Mouse (Mus musculus): ENCODE measurements around the gene Hist2h4. TPM values are rescaled to one million over a fixed set of nuclear protein-coding genes. Genes with fewer than 3 reads are reported as not detected.

The Hist2h4 gene
- polyA plus RNA-seq, 1 experiment from 2014 or later, result 44.8 TPM

- Histone ChIP-seq H3K9ac (peak within 1 kb of the TSS; percentile 84), H3K9me3 (replicated peaks) (no peaks in the 10 kb centered on the region), H3K27ac (peak within 1 kb of the TSS; percentile 100), H3K4me2 (peak within 1 kb of the TSS; percentile 68), H3K4me3 (replicated peaks) (peak within 1 kb of the TSS; percentile 59), H3K27me3 (no peaks in the 10 kb centered on the region), H3K36me3 (no peaks in the 10 kb centered on the region), H3K4me1 (replicated peaks) (peaks cover 51% of the 10 kb centered on the region)
- DNase-seq, result peak; percentile 82
- ATAC-seq (ENCODE audit: low read depth), result peak; percentile 44
- WGBS (ENCODE audit: insufficient replicate concordance), result 22% methylated on average over 29 of the region's 30 CpGs
Measured at GRCm38 (mm10) chr3:96268051-96268775, 5.1 kb upstream of the Hist2h4 start, which contains the start of gene Hist2h3b. Hist2h3b (plus strand) TSS chr3:96268654.

GRCm38 (mm10) chr3:96267541-96267940 lies 4.4 kb upstream of the Hist2h4 start:
- no peaks in the 10 kb centered on the region for H3K27me3 ChIP-seq
- no peaks in the 10 kb centered on the region for H3K9me3 ChIP-seq (replicated peaks)
- H3K4me2 ChIP-seq, result peak overlapping the region; percentile 64
- 72% methylated on average over 4 of the region's 4 CpGs for WGBS (ENCODE audit: insufficient replicate concordance)
- H3K4me1 ChIP-seq (replicated peaks), result peaks cover 51% of the 10 kb centered on the region
- H3K36me3 ChIP-seq, result no peaks in the 10 kb centered on the region
- no peak for ATAC-seq (ENCODE audit: low read depth)
- H3K4me3 ChIP-seq (replicated peaks), result no peak overlapping the region; the same call in 1 of the 2 replicates
- H3K27ac ChIP-seq, result peak overlapping the region; percentile 92
- peak overlapping the region; percentile 66 for H3K9ac ChIP-seq
- no peak for DNase-seq

GRCm38 (mm10) chr3:96266132-96266710 lies 3.1 kb upstream of the Hist2h4 start:
- peak overlapping the region; percentile 64 for H3K9ac ChIP-seq
- no peak overlapping the region for H3K4me3 ChIP-seq (replicated peaks)
- no peaks in the 10 kb centered on the region for H3K36me3 ChIP-seq
- peaks cover 60% of the 10 kb centered on the region for H3K4me1 ChIP-seq (replicated peaks)
- no peaks in the 10 kb centered on the region for H3K9me3 ChIP-seq (replicated peaks)
- no peaks in the 10 kb centered on the region for H3K27me3 ChIP-seq
- peak overlapping the region; percentile 92 for H3K27ac ChIP-seq
- DNase-seq (no peak), ATAC-seq (ENCODE audit: low read depth) (no peak)
- H3K4me2 ChIP-seq, result peak overlapping the region; percentile 31
- 35% methylated on average over 8 of the region's 8 CpGs for WGBS (ENCODE audit: insufficient replicate concordance)

GRCm38 (mm10) chr3:96264404-96264949 lies 1.4 kb upstream of the Hist2h4 start:
- Histone ChIP-seq H3K9me3 (replicated peaks) (no peaks in the 10 kb centered on the region), H3K4me2 (peak overlapping the region; percentile 81), H3K9ac (peak overlapping the region; percentile 90), H3K27me3 (no peaks in the 10 kb centered on the region), H3K36me3 (no peaks in the 10 kb centered on the region), H3K4me3 (replicated peaks) (peak overlapping the region; percentile 59), H3K27ac (peak overlapping the region; percentile 99), H3K4me1 (replicated peaks) (peaks cover 61% of the 10 kb centered on the region)
- ATAC-seq (ENCODE audit: low read depth) (no peak), DNase-seq (no peak)
- 68% methylated on average over 7 of the region's 7 CpGs for WGBS (ENCODE audit: insufficient replicate concordance)

GRCm38 (mm10) chr3:96263558-96264403 lies 670 bp upstream of the Hist2h4 start:
- no peaks in the 10 kb centered on the region for H3K9me3 ChIP-seq (replicated peaks)
- no peaks in the 10 kb centered on the region for H3K36me3 ChIP-seq
- H3K27me3 ChIP-seq, result no peaks in the 10 kb centered on the region
- peaks cover 66% of the 10 kb centered on the region for H3K4me1 ChIP-seq (replicated peaks)
- peak overlapping the region; percentile 81 for H3K4me2 ChIP-seq
- WGBS (ENCODE audit: insufficient replicate concordance), result 5% methylated on average over 27 of the region's 27 CpGs
- ATAC-seq (ENCODE audit: low read depth), result no peak
- no peak for DNase-seq
- H3K9ac ChIP-seq, result peak overlapping the region; percentile 90
- peak overlapping the region; percentile 99 for H3K27ac ChIP-seq
- peak overlapping the region; percentile 59 for H3K4me3 ChIP-seq (replicated peaks)

- H3K36me3 ChIP-seq, result no peaks in the 10 kb centered on the region
Measured at GRCm38 (mm10) chr3:96262216-96262875, 765 bp downstream of the Hist2h4 start.

GRCm38 (mm10) chr3:96261623-96262022 lies 1.5 kb downstream of the Hist2h4 start:
- H3K4me1 ChIP-seq (replicated peaks), result peaks cover 52% of the 10 kb centered on the region
- WGBS (ENCODE audit: insufficient replicate concordance), result 48% methylated on average over 3 of the region's 3 CpGs

More at GRCm38 (mm10) chr3:96262216-96262875, 765 bp downstream of the Hist2h4 start:
- H3K27me3 ChIP-seq, result no peaks in the 10 kb centered on the region
- H3K27ac ChIP-seq, result peak overlapping the region; percentile 99
- H3K4me3 ChIP-seq (replicated peaks), result peak overlapping the region; percentile 59
- no peaks in the 10 kb centered on the region for H3K9me3 ChIP-seq (replicated peaks)
- ATAC-seq (ENCODE audit: low read depth) (peak; percentile 76), DNase-seq (peak; percentile 79)
- H3K9ac ChIP-seq, result peak overlapping the region; percentile 90
- peak overlapping the region; percentile 81 for H3K4me2 ChIP-seq
- peaks cover 58% of the 10 kb centered on the region for H3K4me1 ChIP-seq (replicated peaks)
- 1% methylated on average over 19 of the region's 19 CpGs for WGBS (ENCODE audit: insufficient replicate concordance)

GRCm38 (mm10) chr3:96260220-96260619 lies 2.9 kb downstream of the Hist2h4 start:
- H3K4me1 ChIP-seq (replicated peaks), result peaks cover 53% of the 10 kb centered on the region
- H3K4me3 ChIP-seq (replicated peaks), result no peak overlapping the region
- no peak overlapping the region for H3K27ac ChIP-seq
- 74% methylated on average over 5 of the region's 5 CpGs for WGBS (ENCODE audit: insufficient replicate concordance)
- no peak overlapping the region for H3K4me2 ChIP-seq
- H3K36me3 ChIP-seq, result no peaks in the 10 kb centered on the region
- ATAC-seq (ENCODE audit: low read depth), result no peak
- H3K9me3 ChIP-seq (replicated peaks), result no peaks in the 10 kb centered on the region
- H3K27me3 ChIP-seq, result no peaks in the 10 kb centered on the region
- no peak overlapping the region for H3K9ac ChIP-seq
- DNase-seq, result no peak

More at GRCm38 (mm10) chr3:96261623-96262022, 1.5 kb downstream of the Hist2h4 start:
- H3K27ac ChIP-seq, result peak overlapping the region; percentile 99
- H3K4me3 ChIP-seq (replicated peaks), result peak overlapping the region; percentile 59
- ATAC-seq (ENCODE audit: low read depth) (no peak), DNase-seq (no peak)
- peak overlapping the region; percentile 81 for H3K4me2 ChIP-seq
- H3K36me3 ChIP-seq, result no peaks in the 10 kb centered on the region
- H3K9ac ChIP-seq, result peak overlapping the region; percentile 90
- no peaks in the 10 kb centered on the region for H3K9me3 ChIP-seq (replicated peaks)
- H3K27me3 ChIP-seq, result no peaks in the 10 kb centered on the region

- Histone ChIP-seq H3K9ac (no peak overlapping the region), H3K9me3 (replicated peaks) (no peaks in the 10 kb centered on the region), H3K36me3 (no peaks in the 10 kb centered on the region), H3K4me1 (replicated peaks) (peaks cover 65% of the 10 kb centered on the region), H3K4me2 (no peak overlapping the region), H3K27me3 (no peaks in the 10 kb centered on the region), H3K27ac (no peak overlapping the region), H3K4me3 (replicated peaks) (no peak overlapping the region)
- ATAC-seq (ENCODE audit: low read depth) (no peak), DNase-seq (no peak)
- WGBS (ENCODE audit: insufficient replicate concordance), result 73% methylated on average over 3 of the region's 3 CpGs
Measured at GRCm38 (mm10) chr3:96257190-96257589, 5.9 kb downstream of the Hist2h4 start.

GRCm38 (mm10) chr3:96255926-96256593 lies 7.1 kb downstream of the Hist2h4 start:
- Histone ChIP-seq H3K4me2 (no peak overlapping the region), H3K27ac (peak overlapping the region; percentile 89; the same call in 1 of the 2 replicates), H3K9me3 (replicated peaks) (no peaks in the 10 kb centered on the region), H3K4me3 (replicated peaks) (no peak overlapping the region), H3K27me3 (no peaks in the 10 kb centered on the region), H3K9ac (peak overlapping the region; percentile 52), H3K4me1 (replicated peaks) (peaks cover 57% of the 10 kb centered on the region), H3K36me3 (no peaks in the 10 kb centered on the region)
- DNase-seq, result no peak
- 63% methylated on average over 5 of the region's 5 CpGs for WGBS (ENCODE audit: insufficient replicate concordance)
- no peak for ATAC-seq (ENCODE audit: low read depth)

Data from liver, embryonic 13.5 days (tissue).